Mouse (Mus musculus) cortical plate, adult 2 months (tissue): ENCODE results near the gene Prr11. TPM values are rescaled to one million over a fixed set of nuclear protein-coding genes. Genes with fewer than 3 reads are reported as not detected.

Source experiments
- H3K27ac ChIP-seq: fragments of 200-500 bp; 2 replicates; pipeline ENCODE4 v1.5.1; 2012; ENCODE audit warnings: low read length, control low read depth, inconsistent platforms; ENCODE audit not compliant: insufficient read depth
- H3K4me1 ChIP-seq: fragments of 200-500 bp; 2 replicates; pipeline ENCODE4 v1.6.1; 2011; ENCODE audit warnings: low read length; ENCODE audit not compliant: control insufficient read depth, insufficient read depth
- H3K4me3 ChIP-seq: fragments of 200-500 bp; 2 replicates; pipeline ENCODE4 v1.5.1; 2011; ENCODE audit warnings: mild to moderate bottlenecking, low read length, control low read depth; ENCODE audit not compliant: insufficient read depth
- CTCF ChIP-seq: fragments of 200-500 bp; IDR thresholded peaks from 2 replicates; pipeline ENCODE4 v1.5.1; 2011; ENCODE audit warnings: mild to moderate bottlenecking, control low read depth, low read length; ENCODE audit not compliant: insufficient read depth; ENCODE audit errors: extremely low read depth
- POLR2A ChIP-seq: fragments of 200-500 bp; IDR thresholded peaks from 2 replicates; pipeline ENCODE4 v1.6.1; 2011; ENCODE audit warnings: mild to moderate bottlenecking, low read length, control low read depth; ENCODE audit not compliant: insufficient read depth; ENCODE audit errors: extremely low read depth
- polyA plus RNA-seq: library from polyadenylated mRNA; depleted of rRNA; stranded (reverse); fragments of >200 nt; gene quantifications from 2 replicates; pipeline ENCODE4 v1.2.3, GENCODE M21; 2012

Prr11 gene
- polyA plus RNA-seq, 1 experiment = 0.69 TPM

DNA sequence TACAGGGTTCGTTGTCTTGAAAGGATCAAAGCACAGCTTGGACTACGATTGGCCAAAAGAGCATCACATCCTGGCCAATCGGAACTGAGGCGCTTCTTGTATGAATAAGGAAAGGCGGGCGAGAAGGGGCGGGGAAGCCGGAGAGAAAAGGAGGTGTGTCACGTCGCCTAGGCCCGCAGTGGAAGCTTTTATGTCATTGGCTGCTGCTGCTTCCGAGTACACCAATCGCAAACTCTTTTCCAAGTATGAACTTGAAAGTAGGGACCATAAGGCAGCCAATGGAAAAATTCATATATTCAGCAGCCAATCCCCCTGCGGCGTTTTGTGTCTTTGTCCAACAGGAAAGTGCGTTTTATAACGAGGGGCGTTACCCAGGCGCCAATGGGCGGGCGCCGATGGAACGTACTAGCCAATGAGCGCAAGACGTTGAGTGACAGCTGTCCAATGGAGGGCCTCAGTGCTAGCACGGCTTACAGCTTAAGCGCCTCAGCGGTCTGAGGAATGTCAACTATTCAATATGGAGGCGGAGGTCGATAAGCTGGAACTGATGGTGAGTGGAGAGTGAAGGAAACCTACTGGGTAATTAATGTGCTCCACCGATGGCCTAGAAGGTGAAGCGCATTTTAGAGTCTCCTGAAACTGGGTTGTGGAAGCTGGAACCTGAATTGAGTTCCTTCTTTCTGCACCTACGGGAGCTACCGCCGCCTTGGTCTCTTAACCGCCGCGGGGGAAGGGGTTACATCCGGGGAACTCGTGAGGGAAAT, 429 bp upstream of the Prr11 start, which contains the start of gene Ska2:
TSS of gene Ska2 (plus strand) at position 480 of the 764 bp plus-strand sequence.
- TF ChIP-seq POLR2A (peak; percentile 74; the same call in 1 of the 2 replicates), CTCF (no peak)
- peak within 1 kb of the TSS; percentile 48 for H3K4me3 ChIP-seq

DNA sequence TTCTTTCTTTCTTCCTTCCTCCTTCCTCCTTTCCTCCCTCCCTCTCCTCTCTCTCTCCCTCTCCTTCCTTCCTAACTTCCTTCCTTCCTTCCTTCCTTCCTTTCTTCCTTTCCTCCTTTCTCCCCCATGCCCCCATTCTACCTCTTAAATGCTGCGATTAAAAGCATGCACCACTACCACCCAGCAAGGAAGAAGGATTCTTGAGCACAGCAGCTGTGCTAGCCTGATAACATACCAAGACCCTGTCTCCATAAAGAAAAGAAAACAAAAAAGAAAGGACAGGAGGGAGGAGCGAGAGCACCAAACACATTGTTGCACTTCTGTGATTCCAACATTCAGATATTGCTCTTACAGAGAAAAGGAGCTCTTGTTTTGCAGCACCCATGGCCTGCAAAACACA, 21.4 kb downstream of the Prr11 start:
- TF ChIP-seq CTCF (no peak), POLR2A (no peak)
- peaks cover 10% of the 10 kb centered on the region for H3K4me1 ChIP-seq
- H3K4me3 ChIP-seq = peak overlapping the region; percentile 86; the same call in 1 of the 2 replicates
- no peak overlapping the region for H3K27ac ChIP-seq

More for the DNA sequence above, 429 bp upstream of the Prr11 start, which contains the start of gene Ska2:
- no peak within 1 kb of the TSS for H3K27ac ChIP-seq
- no peaks in the 10 kb centered on the region; the same call in 1 of the 2 replicates for H3K4me1 ChIP-seq

DNA sequence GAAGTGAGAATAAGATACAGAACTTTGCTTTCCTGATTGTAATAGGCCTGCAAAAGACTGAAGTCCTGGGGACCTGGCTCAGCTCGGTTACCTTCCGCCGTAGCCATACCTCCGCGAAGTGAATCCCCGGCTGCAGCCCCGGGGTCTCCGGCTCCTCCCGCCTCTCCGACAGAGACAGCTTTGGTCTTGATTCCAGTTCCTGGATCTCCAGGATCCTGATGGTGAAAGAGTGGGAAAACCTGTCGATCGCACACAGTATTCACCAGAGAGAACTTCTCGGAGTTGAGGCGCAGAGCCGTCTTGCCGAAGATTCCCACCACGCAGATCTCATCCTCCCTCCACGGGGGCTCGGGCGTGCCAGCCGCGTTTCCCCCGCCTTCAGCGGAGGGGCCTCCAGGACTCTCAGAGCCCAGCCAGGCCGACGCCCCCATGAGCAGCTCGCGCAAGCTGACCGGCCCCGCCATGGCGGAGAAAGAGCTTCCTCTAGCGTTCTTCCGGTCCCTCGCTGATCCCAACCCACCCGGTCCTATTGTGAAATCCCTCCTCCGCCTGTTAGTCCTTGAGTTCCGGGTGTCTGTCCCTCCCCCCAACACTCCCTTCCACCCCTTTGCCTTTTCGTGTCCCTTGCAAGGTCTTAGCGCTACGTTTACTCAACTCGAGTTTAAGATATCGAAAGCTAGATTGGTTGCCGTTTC, 22.1 kb downstream of the Prr11 start, which contains the start of gene Smg8:
TSS of gene Smg8 (minus strand) at position 485 of the 695 bp plus-strand sequence.
- Histone ChIP-seq H3K4me1 (peaks cover 10% of the 10 kb centered on the region), H3K27ac (no peak within 1 kb of the TSS), H3K4me3 (peak within 1 kb of the TSS; percentile 86)
- no peak for TF ChIP-seq CTCF
- TF ChIP-seq POLR2A = peak; percentile 76; the same call in 1 of the 2 replicates

DNA sequence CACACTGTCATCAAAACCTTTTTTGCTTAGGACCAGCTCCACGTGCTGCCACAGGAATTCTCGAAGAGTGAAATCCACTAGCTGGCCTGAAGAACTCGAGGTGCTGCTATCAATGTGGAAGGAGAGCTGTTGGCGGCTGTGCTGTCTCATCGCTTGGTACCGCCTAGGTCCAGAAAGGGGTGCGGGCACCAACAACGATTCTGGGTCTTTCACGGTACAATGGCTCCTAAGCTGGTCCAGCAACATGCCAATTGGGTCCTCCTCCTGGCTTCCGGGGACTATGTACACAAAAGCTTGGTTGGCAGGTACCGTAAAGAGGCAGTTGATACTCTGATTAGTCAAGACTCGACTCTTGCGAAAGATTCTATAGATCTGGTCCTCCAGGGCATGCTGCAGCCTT, 23.0 kb downstream of the Prr11 start:
- Histone ChIP-seq H3K4me1 (peaks cover 10% of the 10 kb centered on the region), H3K27ac (no peak overlapping the region), H3K4me3 (peak overlapping the region; percentile 86; the same call in 1 of the 2 replicates)
- no peak for TF ChIP-seq CTCF
- TF ChIP-seq POLR2A = no peak

DNA sequence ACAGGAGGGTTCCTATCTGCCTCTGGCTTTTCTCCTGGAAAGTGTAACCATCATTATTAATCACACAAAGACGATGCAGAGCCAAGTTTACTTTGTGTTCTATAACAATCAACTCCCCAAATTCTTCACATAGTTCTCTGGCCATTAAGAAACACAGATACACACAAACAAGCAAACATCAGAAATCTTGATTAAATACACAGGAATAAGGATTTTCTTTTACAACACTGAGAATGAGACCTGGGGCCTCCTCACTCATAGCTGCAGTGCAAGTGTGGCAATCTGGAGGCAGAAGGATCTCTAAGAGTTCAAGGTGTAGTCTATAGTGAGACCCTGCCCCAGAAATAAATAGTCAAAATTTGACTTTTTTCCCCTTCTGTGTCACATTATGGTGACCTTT, 24.8 kb downstream of the Prr11 start:
- Histone ChIP-seq H3K27ac (no peak overlapping the region), H3K4me3 (no peak overlapping the region), H3K4me1 (peaks cover 10% of the 10 kb centered on the region)
- no peak for TF ChIP-seq CTCF
- TF ChIP-seq POLR2A = no peak

DNA sequence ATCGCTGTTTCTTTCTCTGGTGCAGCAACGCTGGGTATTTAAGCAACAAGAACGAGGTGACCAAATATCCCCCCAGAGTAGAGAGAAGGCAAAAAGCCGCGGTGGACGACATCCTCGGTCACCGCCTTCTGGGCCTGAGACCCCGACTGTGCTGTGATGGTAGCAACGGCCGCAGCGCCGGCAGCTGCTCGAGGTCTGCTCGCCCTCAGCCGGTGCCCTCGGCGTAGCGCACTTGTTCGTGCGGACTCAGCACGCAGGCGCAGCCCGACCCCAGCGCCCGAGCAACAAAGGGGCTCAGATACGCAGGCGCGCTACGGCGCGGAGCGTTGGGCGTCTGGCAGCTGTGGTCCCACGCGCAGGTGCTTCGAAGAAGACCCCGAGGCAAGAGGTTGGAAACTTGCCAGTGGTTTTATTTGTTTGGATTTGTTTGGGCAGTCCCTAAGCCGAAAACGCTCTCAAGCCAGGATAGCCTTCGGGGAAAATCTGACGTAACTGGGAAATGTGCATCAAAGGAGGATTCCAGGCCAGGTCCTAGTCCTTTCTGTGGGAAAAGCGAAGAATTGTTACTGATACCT, 34.6 kb downstream of the Prr11 start, which contains the start of gene Gdpd1:
TSS of gene Gdpd1 (minus strand) at position 197 of the 575 bp plus-strand sequence.
- Histone ChIP-seq H3K4me1 (peaks cover 2% of the 10 kb centered on the region), H3K27ac (peak within 1 kb of the TSS; percentile 69), H3K4me3 (peak within 1 kb of the TSS; percentile 85)
- TF ChIP-seq CTCF (no peak), POLR2A (peak; percentile 89)

DNA sequence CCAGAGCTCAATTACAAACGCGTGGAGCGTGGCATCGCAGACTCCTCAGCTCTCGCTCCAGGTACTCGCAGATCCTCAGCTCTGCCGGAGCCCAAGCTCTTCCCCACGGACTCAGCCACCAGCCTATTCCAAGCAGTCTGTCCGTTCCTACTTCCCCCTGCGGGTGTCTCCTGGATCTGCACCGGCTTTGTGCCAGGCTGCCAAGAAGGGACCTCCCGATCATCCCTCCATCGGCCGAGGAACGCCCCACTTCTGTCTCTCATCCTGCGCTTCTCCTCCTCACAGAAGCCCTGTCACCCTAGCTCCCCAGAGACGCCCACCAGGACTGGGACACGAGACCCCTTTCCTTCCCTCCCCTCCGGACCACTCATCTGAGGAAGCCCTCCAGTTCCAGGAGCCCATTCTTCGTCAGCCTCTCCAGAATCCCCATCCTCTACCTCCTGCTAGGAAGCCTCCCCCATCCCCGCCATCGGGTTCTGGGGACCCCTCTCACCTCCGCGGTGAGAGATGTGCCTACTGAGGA, 35.1 kb downstream of the Prr11 start:
- H3K4me3 ChIP-seq = peak overlapping the region; percentile 85
- TF ChIP-seq CTCF = peak; percentile 38
- TF ChIP-seq POLR2A = no peak
- peaks cover 2% of the 10 kb centered on the region for H3K4me1 ChIP-seq
- peak overlapping the region; percentile 69 for H3K27ac ChIP-seq

DNA sequence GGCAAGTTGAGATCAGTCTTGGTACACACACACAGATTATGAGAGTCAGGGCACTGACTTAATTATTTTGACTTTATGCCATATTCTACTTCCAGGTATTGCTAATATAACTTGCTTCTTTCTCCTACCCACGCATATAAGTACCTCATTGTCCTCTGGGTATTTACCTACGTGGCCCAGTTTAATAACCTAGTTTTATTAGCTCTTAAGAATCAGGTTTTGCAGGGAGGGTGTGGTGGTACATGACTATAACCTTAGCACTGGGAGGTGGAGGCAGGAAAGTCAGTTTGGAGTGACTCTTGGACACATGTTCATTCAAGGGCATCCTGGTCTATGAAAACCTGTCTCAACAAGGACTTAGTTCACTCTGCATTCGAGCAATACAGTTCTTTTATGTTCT, 46.4 kb downstream of the Prr11 start:
- Histone ChIP-seq H3K4me3 (no peak overlapping the region), H3K4me1 (no peaks in the 10 kb centered on the region), H3K27ac (no peak overlapping the region)
- TF ChIP-seq POLR2A = no peak
- TF ChIP-seq CTCF = no peak

DNA sequence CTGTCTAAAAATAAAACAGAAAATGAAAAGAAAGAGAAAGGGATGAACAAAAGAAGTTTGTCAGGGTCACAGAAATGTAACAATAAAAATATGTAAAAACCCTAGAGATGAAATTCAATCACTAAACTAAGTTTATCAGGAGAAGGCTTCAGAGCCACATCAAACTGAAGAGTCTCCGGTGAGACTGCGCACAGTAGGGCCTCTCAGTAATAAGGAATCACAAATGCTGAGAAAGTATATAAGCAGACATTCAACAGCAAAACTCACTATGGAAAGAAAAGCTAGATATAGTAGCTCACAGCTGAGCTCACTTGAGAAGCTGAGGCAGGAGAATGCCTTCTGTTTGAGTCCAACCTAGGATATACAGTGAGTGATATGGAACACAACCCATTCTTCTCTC, 48.1 kb downstream of the Prr11 start:
- TF ChIP-seq POLR2A = no peak
- no peak for TF ChIP-seq CTCF
- Histone ChIP-seq H3K27ac (no peak overlapping the region), H3K4me1 (no peaks in the 10 kb centered on the region), H3K4me3 (no peak overlapping the region)
